Mouse (Mus musculus) kidney, embryonic 14.5 days (tissue): ENCODE data around the gene Leprot. TPM values are rescaled to one million over a fixed set of nuclear protein-coding genes. Genes with fewer than 3 reads are reported as not detected.

ENCODE experiments used
- ATAC-seq: fragments of 200-750 bp; cut with Nextera tagmentation; 2 replicates; pipeline ENCODE4 v1.8.0; 2017; ENCODE audit warnings: moderate number of reproducible peaks, mild to moderate bottlenecking, moderate TSS enrichment, moderate library complexity; ENCODE audit not compliant: low FRiP score, low TSS enrichment
- H3K27ac ChIP-seq: fragments of 300-500 bp; sonication (generic); 2 replicates; pipeline ENCODE4 v1.5.1; 2014; ENCODE audit warnings: low read depth, mild to moderate bottlenecking, low read length, moderate library complexity, mixed read lengths
- H3K27me3 ChIP-seq: fragments of 300-500 bp; sonication (generic); 2 replicates; pipeline ENCODE4 v1.6.1; 2014; ENCODE audit warnings: mild to moderate bottlenecking, low read length; ENCODE audit not compliant: control insufficient read depth, insufficient read depth
- H3K36me3 ChIP-seq: fragments of 300-500 bp; sonication (generic); 2 replicates; pipeline ENCODE4 v1.6.1; 2014; ENCODE audit warnings: low read length, mixed read lengths; ENCODE audit not compliant: control insufficient read depth, insufficient read depth
- H3K4me1 ChIP-seq: fragments of 300-500 bp; sonication (generic); 2 replicates; pipeline ENCODE4 v1.6.1; 2014; ENCODE audit warnings: low read length, mixed read lengths; ENCODE audit not compliant: control insufficient read depth, insufficient read depth
- H3K4me2 ChIP-seq: fragments of 300-500 bp; sonication (generic); replicated peaks from 2 replicates; pipeline ENCODE4 v1.6.1; 2014; ENCODE audit warnings: low read depth, mild to moderate bottlenecking, low read length
- H3K4me3 ChIP-seq: fragments of 300-500 bp; sonication (generic); 2 replicates; pipeline ENCODE4 v1.5.1; 2014; ENCODE audit warnings: mild to moderate bottlenecking, low read length
- H3K9ac ChIP-seq: fragments of 300-500 bp; sonication (generic); 2 replicates; pipeline ENCODE4 v1.6.1; 2014; ENCODE audit warnings: low read depth, mild to moderate bottlenecking, low read length, moderate library complexity
- H3K9me3 ChIP-seq: fragments of 300-500 bp; sonication (generic); 2 replicates; pipeline ENCODE4 v1.6.1; 2016; ENCODE audit warnings: low read length; ENCODE audit not compliant: control insufficient read depth
- WGBS: fragments of 180-500 bp; shearing (Covaris S2); extraction: QIAGEN DNeasy Blood & Tissue Kit; methylation state at CpG from one replicate; pipeline ENCODE4 v1.1.7; 2014; 5-methylcytosine and 5-hydroxymethylcytosine counted together
- polyA plus RNA-seq: library from polyadenylated mRNA; unstranded; fragments of >200 nt; fragmentation: Nextera tagmentation; extraction: Ambion mirVana; gene quantifications from 2 replicates; pipeline ENCODE4 v1.2.1, GENCODE M21; 2014

Leprot gene
- polyA plus RNA-seq, 1 experiment from 2014 or later: 84.2 TPM

DNA sequence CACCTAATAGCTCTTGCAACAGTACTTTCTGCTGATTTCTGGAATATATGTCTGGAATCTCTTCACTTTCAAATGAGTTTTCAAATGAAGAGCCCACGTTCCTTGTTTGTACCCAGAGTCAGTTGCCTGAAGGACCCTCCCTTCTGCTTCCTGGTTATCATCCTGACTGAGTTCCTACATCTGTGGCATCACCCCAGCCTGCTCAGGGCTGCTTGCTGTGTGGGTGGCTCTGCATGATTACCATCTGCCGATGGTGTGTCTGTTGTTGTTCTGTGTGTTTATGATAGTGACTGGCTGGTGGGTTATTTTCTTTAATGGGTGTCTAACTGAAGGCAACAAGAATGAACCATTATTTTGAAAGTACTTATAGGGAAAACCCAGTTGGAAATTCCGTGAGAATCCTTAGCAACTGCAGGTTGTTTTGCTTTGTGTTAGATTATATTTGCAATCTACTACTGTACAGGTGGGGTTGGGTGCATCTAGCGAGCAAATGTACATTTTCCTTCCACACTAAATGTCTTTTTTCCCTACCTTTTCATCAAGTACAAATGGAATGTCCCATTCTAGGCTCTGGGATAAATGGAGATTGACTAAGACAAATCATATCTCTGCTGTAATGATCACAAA is 7.4 kb downstream of the Leprot start:
- H3K4me2 ChIP-seq: no peak overlapping the region
- no peak overlapping the region for H3K9ac ChIP-seq
- peaks cover 11% of the 10 kb centered on the region; the same call in 1 of the 2 replicates for H3K36me3 ChIP-seq
- WGBS: 78% methylated on average over 4 of the region's 4 CpGs
- H3K27me3 ChIP-seq: no peaks in the 10 kb centered on the region
- H3K27ac ChIP-seq: no peak overlapping the region
- ATAC-seq: no peak
- no peaks in the 10 kb centered on the region for H3K9me3 ChIP-seq
- no peaks in the 10 kb centered on the region for H3K4me1 ChIP-seq
- H3K4me3 ChIP-seq: no peak overlapping the region

DNA sequence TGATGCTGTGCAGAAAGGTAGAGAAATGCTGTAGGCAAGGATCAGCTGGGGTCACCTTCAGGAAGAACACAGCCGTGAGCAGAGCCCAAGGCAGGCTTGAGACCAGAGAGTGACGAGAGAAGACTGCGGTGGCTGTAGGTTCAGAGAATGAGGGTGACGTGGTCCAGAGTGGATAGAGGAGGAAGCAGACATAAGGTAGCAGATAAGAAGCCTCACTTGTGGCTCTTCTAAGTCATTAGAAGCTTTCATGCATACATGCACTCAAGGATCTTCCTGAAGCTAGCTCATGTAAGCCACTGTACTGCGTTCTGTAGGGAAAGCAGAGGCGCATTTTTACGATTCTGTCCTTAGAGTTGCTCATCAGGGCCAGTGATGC is 7.9 kb downstream of the Leprot start:
- H3K27me3 ChIP-seq: no peaks in the 10 kb centered on the region
- no peak overlapping the region for H3K9ac ChIP-seq
- no peak overlapping the region for H3K27ac ChIP-seq
- no peaks in the 10 kb centered on the region for H3K4me1 ChIP-seq
- no peak for ATAC-seq
- peaks cover 11% of the 10 kb centered on the region; the same call in 1 of the 2 replicates for H3K36me3 ChIP-seq
- no peak overlapping the region for H3K4me2 ChIP-seq
- WGBS: 86% methylated on average over 7 of the region's 7 CpGs
- H3K9me3 ChIP-seq: no peaks in the 10 kb centered on the region
- no peak overlapping the region for H3K4me3 ChIP-seq

DNA sequence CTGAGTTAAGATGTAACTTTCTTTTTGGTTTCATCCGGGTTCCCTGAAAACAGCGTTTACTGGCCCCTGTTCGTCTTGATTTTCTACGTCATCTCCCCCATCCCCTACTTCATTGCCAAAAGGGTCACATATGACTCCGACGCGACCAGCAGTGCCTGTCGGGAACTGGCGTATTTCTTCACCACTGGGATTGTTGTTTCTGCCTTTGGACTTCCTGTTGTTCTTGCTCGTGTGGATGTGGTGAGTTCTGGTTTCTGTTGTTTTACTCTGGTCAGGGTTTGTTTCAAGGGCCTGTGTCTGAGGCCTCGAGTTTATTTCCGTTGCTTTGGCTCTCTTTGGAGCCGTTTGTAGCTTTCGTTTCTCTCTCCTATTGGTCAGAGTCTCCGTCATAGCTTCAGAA is 8.5 kb downstream of the Leprot start:
- Histone ChIP-seq H3K4me1 (no peaks in the 10 kb centered on the region), H3K4me3 (no peak overlapping the region), H3K4me2 (no peak overlapping the region), H3K9me3 (no peaks in the 10 kb centered on the region), H3K36me3 (peaks cover 14% of the 10 kb centered on the region; the same call in 1 of the 2 replicates), H3K9ac (no peak overlapping the region), H3K27ac (no peak overlapping the region), H3K27me3 (no peaks in the 10 kb centered on the region)
- WGBS: 75% methylated on average over 15 of the region's 15 CpGs
- no peak for ATAC-seq

DNA sequence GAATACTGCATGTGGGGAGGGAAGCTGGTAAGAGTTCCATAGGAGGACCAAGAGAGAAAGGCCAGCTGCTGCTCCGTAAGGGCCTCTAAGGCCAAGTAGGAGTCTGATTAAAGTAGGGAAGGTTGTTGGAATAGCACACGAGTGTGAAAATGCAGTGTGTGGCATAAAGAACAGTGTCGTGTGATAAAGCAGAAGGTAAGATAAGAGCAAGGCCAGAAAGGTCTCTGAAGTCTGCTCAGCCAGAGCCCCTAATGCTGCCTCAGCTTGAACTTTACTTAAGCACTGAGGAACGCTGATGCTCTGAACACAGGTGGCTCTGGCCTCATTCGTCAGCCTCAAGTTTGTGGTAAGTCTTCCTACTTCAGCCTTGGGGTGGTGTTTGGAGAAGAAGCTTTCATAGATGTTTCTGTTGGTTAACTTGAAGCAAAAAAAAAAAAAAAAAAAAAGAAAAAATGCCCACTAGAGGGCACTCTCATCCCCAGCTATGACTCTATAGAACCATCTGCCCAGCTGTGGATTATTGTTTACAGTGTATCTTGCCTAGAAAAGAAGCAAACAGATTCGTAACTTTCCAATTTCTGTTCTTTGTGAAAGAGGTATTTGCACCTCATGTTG is 9.5 kb downstream of the Leprot start:
- Histone ChIP-seq H3K4me1 (no peaks in the 10 kb centered on the region), H3K27me3 (no peaks in the 10 kb centered on the region), H3K36me3 (peaks cover 14% of the 10 kb centered on the region; the same call in 1 of the 2 replicates), H3K9me3 (no peaks in the 10 kb centered on the region), H3K9ac (no peak overlapping the region), H3K27ac (no peak overlapping the region), H3K4me3 (no peak overlapping the region), H3K4me2 (no peak overlapping the region)
- no peak for ATAC-seq
- 49% methylated on average over 6 of the region's 6 CpGs for WGBS

DNA sequence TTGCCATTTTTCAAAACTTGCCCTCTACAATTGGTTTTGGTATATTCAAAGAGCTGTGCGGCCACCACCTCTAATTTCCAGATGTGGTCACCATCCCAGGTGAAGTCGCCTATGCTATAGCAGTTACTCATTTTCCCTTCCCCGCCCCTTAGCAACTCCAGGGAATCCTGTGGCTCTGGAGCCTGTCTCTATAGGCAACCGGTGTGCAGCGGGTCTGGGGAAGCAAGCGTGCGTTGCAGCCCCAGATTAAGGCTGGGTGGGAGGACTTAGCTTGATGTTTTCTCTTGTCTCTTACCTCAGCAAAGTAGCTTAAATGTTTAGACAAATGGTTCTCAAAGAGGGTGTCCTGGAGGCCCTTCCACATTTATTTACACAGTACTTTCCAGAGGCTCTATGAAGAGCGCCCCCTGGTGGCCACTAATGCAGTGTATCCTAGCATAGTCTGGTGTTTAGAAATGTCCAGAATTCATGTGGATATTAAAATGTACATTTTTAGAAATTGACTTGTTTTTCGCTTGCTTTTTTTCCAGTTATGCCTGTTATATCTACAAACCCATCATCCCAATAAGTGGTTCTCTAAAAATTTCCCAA is 16.7 kb downstream of the Leprot start:
- H3K36me3 ChIP-seq: peaks cover 6% of the 10 kb centered on the region; the same call in 1 of the 2 replicates
- 75% methylated on average over 9 of the region's 9 CpGs for WGBS
- no peak for ATAC-seq
- no peak overlapping the region for H3K4me2 ChIP-seq
- H3K9ac ChIP-seq: no peak overlapping the region
- no peaks in the 10 kb centered on the region for H3K27me3 ChIP-seq
- H3K9me3 ChIP-seq: peaks cover 4% of the 10 kb centered on the region; the same call in 1 of the 2 replicates
- H3K4me3 ChIP-seq: no peak overlapping the region
- H3K4me1 ChIP-seq: no peaks in the 10 kb centered on the region
- H3K27ac ChIP-seq: no peak overlapping the region

DNA sequence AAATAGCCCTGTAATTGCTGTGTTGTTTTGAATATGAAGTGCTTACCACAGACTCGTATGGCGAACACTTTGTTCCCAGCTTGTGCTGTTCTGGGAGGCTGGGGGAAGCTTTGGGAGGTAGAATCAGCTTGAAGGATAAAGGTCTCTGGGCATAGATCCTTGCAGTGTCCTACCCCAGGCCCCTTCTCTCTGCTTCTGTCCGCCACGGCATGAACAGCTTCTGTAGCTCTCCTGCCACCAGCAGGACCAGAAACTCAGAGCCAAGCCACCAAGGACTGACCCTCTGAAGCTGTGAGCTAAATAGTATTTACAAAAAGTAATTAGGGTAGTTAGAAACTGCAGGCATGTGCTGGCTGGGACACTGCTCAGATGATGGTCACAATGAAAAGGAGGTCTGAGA is 17.2 kb downstream of the Leprot start:
- Histone ChIP-seq H3K27ac (no peak overlapping the region), H3K27me3 (no peaks in the 10 kb centered on the region), H3K9me3 (peaks cover 4% of the 10 kb centered on the region; the same call in 1 of the 2 replicates), H3K9ac (no peak overlapping the region), H3K4me3 (no peak overlapping the region), H3K4me2 (no peak overlapping the region), H3K36me3 (peaks cover 3% of the 10 kb centered on the region; the same call in 1 of the 2 replicates), H3K4me1 (no peaks in the 10 kb centered on the region)
- WGBS: 93% methylated on average over 4 of the region's 4 CpGs
- no peak for ATAC-seq

DNA sequence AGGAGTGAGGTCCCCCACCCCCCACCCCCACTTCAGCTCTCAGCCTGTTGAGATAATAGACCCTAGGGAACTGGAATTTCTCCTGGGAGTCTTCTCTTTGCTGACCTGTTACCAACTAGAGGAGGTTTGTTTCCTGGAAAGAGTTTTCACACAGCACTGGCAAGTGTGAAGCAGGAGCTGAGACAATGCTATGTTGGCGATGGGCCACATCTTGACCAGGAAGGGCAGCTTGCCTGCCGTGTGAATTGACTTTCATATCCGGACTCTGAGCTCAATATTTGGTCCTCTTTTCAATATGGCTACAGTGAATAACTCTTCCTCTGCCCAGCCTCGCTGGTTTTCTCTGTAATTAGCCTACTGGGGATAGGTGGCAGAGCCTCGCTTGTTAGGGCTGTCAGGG is 21.6 kb downstream of the Leprot start:
- WGBS: 66% methylated on average over 5 of the region's 5 CpGs
- no peak overlapping the region for H3K4me3 ChIP-seq
- peaks cover 4% of the 10 kb centered on the region; the same call in 1 of the 2 replicates for H3K9me3 ChIP-seq
- ATAC-seq: no peak
- H3K4me1 ChIP-seq: no peaks in the 10 kb centered on the region
- H3K4me2 ChIP-seq: no peak overlapping the region
- H3K27me3 ChIP-seq: no peaks in the 10 kb centered on the region
- no peak overlapping the region for H3K9ac ChIP-seq
- no peaks in the 10 kb centered on the region for H3K36me3 ChIP-seq
- no peak overlapping the region for H3K27ac ChIP-seq

DNA sequence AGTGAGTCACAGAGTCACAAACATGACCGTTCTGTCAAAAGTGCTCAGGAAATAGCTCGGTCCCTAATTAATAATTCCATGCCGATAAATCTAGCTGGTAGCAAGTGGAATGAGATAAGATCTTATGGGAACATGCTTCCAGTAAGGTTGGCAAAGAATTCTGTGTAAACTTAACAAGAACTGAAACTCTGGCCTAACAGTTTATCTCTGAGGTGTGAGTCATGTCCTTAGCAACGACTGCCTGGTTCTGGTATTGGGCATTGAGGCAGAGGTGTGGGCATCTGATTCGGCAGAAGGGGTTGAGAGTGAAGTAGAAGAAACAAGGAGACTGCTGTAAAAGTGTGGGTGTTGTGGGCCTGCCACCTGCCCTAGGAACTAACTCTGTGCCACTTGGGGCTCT is 22.3 kb downstream of the Leprot start:
- ATAC-seq: no peak
- no peak overlapping the region for H3K4me3 ChIP-seq
- H3K36me3 ChIP-seq: no peaks in the 10 kb centered on the region
- H3K4me2 ChIP-seq: no peak overlapping the region
- H3K27me3 ChIP-seq: no peaks in the 10 kb centered on the region
- peaks cover 4% of the 10 kb centered on the region; the same call in 1 of the 2 replicates for H3K9me3 ChIP-seq
- no peaks in the 10 kb centered on the region for H3K4me1 ChIP-seq
- no peak overlapping the region for H3K9ac ChIP-seq
- 78% methylated on average over 5 of the region's 5 CpGs for WGBS
- H3K27ac ChIP-seq: no peak overlapping the region

DNA sequence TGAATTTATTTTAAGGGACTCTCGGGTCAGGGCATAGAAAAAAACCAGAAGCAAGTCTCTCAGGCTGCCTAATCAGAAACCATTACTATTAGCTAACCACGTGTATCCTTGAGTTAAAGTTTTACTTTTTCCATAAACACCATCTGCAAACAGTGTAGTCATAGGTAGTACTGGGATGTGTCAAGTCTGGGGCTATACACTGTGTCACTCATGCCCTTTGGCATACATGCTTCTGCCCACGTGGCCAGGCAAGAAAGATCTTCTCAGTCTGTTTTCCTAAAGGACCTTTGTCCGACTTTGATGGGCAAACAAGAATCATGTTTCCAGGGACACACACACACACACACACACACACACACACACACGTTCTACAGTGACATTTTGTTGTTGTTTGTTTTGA is 27.3 kb downstream of the Leprot start:
- Histone ChIP-seq H3K4me2 (no peak overlapping the region), H3K27me3 (no peaks in the 10 kb centered on the region), H3K27ac (no peak overlapping the region), H3K9me3 (no peaks in the 10 kb centered on the region), H3K9ac (no peak overlapping the region), H3K4me3 (no peak overlapping the region), H3K4me1 (no peaks in the 10 kb centered on the region; the same call in 1 of the 2 replicates), H3K36me3 (no peaks in the 10 kb centered on the region)
- no peak for ATAC-seq
- 67% methylated on average over 5 of the region's 5 CpGs for WGBS
